Mouse (Mus musculus) erythroblast, embryonic 14.5 days (primary cell): ENCODE results near the gene Arpc5.

Experiments
- GATA1 ChIP-seq: IDR thresholded peaks from 2 replicates; pipeline ENCODE4 v1.6.1; 2012; ENCODE audit warnings: low read length, inconsistent platforms, mixed read lengths
- TAL1 ChIP-seq: IDR thresholded peaks from 3 replicates; pipeline ENCODE4 v1.6.1; 2012; ENCODE audit warnings: low read length, inconsistent platforms, mixed read lengths

GRCm38 (mm10) chr1:152767749-152768488 lies 1.6 kb downstream of the Arpc5 start:
- TF ChIP-seq GATA1 (no peak), TAL1 (no peak)
